Mouse (Mus musculus) midbrain, postnatal 0 days (tissue): Measurements from ENCODE around the gene Vapa. TPM values are rescaled to one million over a fixed set of nuclear protein-coding genes. Genes with fewer than 3 reads are reported as not detected.

Experiments used
- ATAC-seq: fragments of 200-750 bp; cut with Nextera tagmentation; 2 replicates; pipeline ENCODE4 v1.8.0; 2017; ENCODE audit warnings: moderate number of reproducible peaks, mild to moderate bottlenecking, moderate TSS enrichment, moderate library complexity; ENCODE audit not compliant: low FRiP score
- DNase-seq: peaks from one replicate; pipeline ENCODE4 v3.0.0-alpha.2; 2015; ENCODE audit warnings: low spot score
- H3K27ac ChIP-seq: fragments of 300-500 bp; sonication (generic); 2 replicates; pipeline ENCODE4 v1.5.1; 2014; ENCODE audit warnings: low read depth, mild to moderate bottlenecking, low read length, mixed read lengths
- H3K27me3 ChIP-seq: fragments of 300-500 bp; sonication (generic); 2 replicates; pipeline ENCODE4 v1.6.1; 2014; ENCODE audit warnings: low read length, control low read depth, mixed read lengths; ENCODE audit not compliant: insufficient read depth
- H3K36me3 ChIP-seq: fragments of 300-500 bp; sonication (generic); 2 replicates; pipeline ENCODE4 v1.6.1; 2014; ENCODE audit warnings: low read length, control low read depth, mixed read lengths; ENCODE audit not compliant: insufficient read depth
- H3K4me1 ChIP-seq: fragments of 300-500 bp; sonication (generic); 2 replicates; pipeline ENCODE4 v1.6.1; 2014; ENCODE audit warnings: mild to moderate bottlenecking, control low read depth, antibody characterized with exemption, low read length, mixed read lengths; ENCODE audit not compliant: insufficient read depth
- H3K4me2 ChIP-seq: fragments of 300-500 bp; sonication (generic); 2 replicates; pipeline ENCODE4 v1.6.1; 2014; ENCODE audit warnings: low read depth, mild to moderate bottlenecking, low read length, mixed read lengths; ENCODE audit not compliant: poor library complexity, severe bottlenecking
- H3K4me3 ChIP-seq: fragments of 300-500 bp; sonication (generic); 2 replicates; pipeline ENCODE4 v1.5.1; 2014; ENCODE audit warnings: low read depth, mild to moderate bottlenecking, low read length, moderate library complexity
- H3K9ac ChIP-seq: fragments of 300-500 bp; sonication (generic); replicated peaks from 2 replicates; pipeline ENCODE4 v1.6.1; 2014; ENCODE audit warnings: mild to moderate bottlenecking, low read length, moderate library complexity, mixed read lengths; ENCODE audit not compliant: poor library complexity, severe bottlenecking
- H3K9me3 ChIP-seq: fragments of 300-500 bp; sonication (generic); 2 replicates; pipeline ENCODE4 v1.6.1; 2016; ENCODE audit warnings: low read length, control low read depth
- CTCF ChIP-seq: IDR thresholded peaks from 2 replicates; pipeline ENCODE4 v1.5.1; 2016; ENCODE audit warnings: antibody characterized with exemption, mild to moderate bottlenecking
- WGBS: fragments of 180-500 bp; shearing (Covaris S2); extraction: QIAGEN DNeasy Blood & Tissue Kit; methylation state at CpG from one replicate; pipeline ENCODE4 v1.1.7; 2014; 5-methylcytosine and 5-hydroxymethylcytosine counted together
- polyA plus RNA-seq: library from polyadenylated mRNA; unstranded; fragments of >200 nt; fragmentation: Nextera tagmentation; extraction: Ambion mirVana; gene quantifications from 2 replicates; pipeline ENCODE4 v1.2.1, GENCODE M21; 2015
- total RNA-seq: library from RNA; depleted of rRNA; stranded (reverse); fragments of >200 nt; gene quantifications from 2 replicates; pipeline ENCODE4 v1.2.3, GENCODE M21; 2014

The Vapa gene
- total and polyA plus RNA-seq, 2 experiments from 2014 or later, result 124 to 315 TPM

GRCm38 (mm10) chr17:65643579-65643978 is 30.2 kb upstream of the Vapa start:
- DNase-seq (no peak), ATAC-seq (no peak)
- peak overlapping the region; percentile 71 for H3K27ac ChIP-seq
- no peak overlapping the region for H3K4me3 ChIP-seq
- WGBS, result 76% methylated on average over 5 of the region's 5 CpGs
- H3K27me3 ChIP-seq, result no peaks in the 10 kb centered on the region
- no peak for TF ChIP-seq CTCF
- H3K4me1 ChIP-seq, result peaks cover 7% of the 10 kb centered on the region; the same call in 1 of the 2 replicates
- no peak overlapping the region for H3K4me2 ChIP-seq
- no peaks in the 10 kb centered on the region for H3K36me3 ChIP-seq
- H3K9ac ChIP-seq, result no peak overlapping the region
- H3K9me3 ChIP-seq, result no peaks in the 10 kb centered on the region

DNA sequence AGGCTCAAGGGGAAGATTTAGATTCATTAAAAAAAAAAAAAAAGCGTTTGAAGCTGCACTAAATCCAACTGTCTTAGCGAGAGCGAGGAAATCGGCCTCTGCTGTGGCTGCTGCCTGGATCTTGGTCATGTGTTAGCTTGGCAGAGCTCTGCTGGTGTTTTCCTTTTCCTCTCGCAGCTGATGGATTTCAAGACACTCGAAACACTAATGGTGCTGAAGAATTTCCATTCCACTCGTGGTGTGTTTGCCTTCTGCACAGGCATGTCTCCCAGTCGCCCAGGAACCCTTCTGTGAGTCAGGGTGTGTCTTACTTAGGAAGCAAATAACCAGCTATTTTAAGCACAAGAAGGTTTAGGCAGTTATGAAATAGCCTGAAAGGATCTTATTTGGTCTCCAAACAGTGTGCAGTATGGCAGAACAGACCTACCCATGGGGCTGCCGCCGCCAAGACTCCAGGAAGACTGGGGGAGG is 29.7 kb upstream of the Vapa start:
- H3K27me3 ChIP-seq, result no peaks in the 10 kb centered on the region
- no peaks in the 10 kb centered on the region for H3K9me3 ChIP-seq
- no peak overlapping the region for H3K4me3 ChIP-seq
- TF ChIP-seq CTCF, result no peak
- H3K27ac ChIP-seq, result peak overlapping the region; percentile 71
- 19% methylated on average over 10 of the region's 10 CpGs for WGBS
- no peaks in the 10 kb centered on the region for H3K36me3 ChIP-seq
- DNase-seq (peak; percentile 67), ATAC-seq (peak; percentile 69)
- H3K9ac ChIP-seq, result no peak overlapping the region
- H3K4me2 ChIP-seq, result peak overlapping the region; percentile 0; the same call in 1 of the 2 replicates
- peaks cover 7% of the 10 kb centered on the region; the same call in 1 of the 2 replicates for H3K4me1 ChIP-seq

DNA sequence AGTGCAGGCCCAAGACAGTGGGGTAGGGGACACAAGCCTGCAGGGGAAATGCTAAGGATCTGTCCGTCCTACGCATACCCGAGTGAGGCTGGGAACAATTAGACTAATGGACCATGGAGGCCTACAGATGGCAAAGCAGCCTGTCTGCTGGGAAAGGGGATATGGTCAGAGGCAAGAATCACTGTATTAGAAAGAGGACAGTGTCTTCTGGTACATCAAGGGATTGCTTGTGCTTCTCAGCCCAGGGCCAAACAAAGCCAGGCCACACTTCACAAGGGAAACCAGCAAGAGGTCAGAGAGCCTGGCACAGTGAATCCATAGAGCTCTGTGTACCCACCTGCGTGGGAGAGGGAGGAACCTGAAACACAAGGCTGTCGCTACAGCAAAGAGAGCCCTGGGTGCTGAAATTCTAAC is 29.2 kb upstream of the Vapa start:
- no peaks in the 10 kb centered on the region for H3K36me3 ChIP-seq
- WGBS, result 30% methylated on average over 5 of the region's 5 CpGs
- peak overlapping the region; percentile 0; the same call in 1 of the 2 replicates for H3K4me2 ChIP-seq
- no peak overlapping the region for H3K4me3 ChIP-seq
- peak overlapping the region; percentile 71 for H3K27ac ChIP-seq
- no peaks in the 10 kb centered on the region for H3K27me3 ChIP-seq
- TF ChIP-seq CTCF, result no peak
- DNase-seq (peak; percentile 26), ATAC-seq (peak; percentile 48; the same call in 1 of the 2 replicates)
- H3K9ac ChIP-seq, result no peak overlapping the region
- H3K9me3 ChIP-seq, result no peaks in the 10 kb centered on the region
- peaks cover 7% of the 10 kb centered on the region; the same call in 1 of the 2 replicates for H3K4me1 ChIP-seq

DNA sequence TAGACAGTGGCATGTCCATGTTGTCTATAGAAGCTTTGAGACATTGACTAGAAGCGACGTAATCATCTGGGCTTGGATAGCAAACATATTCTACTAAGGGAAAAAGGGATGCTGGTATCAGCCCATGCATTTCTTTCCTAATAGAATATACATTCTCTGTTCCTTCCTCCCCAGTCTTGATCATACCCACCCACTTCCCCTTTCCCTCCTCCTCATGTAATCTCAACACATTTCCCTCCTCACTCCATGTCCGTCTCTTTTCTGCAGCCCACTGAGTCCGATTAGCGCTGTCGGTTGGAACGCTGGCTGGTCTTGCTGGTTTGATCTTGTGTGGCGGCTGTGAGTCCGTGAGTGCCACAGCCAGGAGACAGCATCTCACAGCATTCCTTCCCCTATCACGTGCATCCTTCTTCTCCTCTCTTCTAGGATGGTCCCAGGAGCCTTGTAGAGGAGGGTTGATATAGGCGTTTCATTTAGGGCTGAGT is 28.4 kb upstream of the Vapa start, which contains the start of gene Txndc2:
Gene Txndc2 (minus strand): TSS at position 435 of the 485 bp plus-strand sequence.
- H3K9me3 ChIP-seq, result no peaks in the 10 kb centered on the region
- no peaks in the 10 kb centered on the region for H3K36me3 ChIP-seq
- peaks cover 7% of the 10 kb centered on the region; the same call in 1 of the 2 replicates for H3K4me1 ChIP-seq
- ATAC-seq (no peak), DNase-seq (no peak)
- H3K4me3 ChIP-seq, result no peak within 1 kb of the TSS
- no peak for TF ChIP-seq CTCF
- H3K9ac ChIP-seq, result no peak within 1 kb of the TSS
- no peaks in the 10 kb centered on the region for H3K27me3 ChIP-seq
- 85% methylated on average over 11 of the region's 11 CpGs for WGBS
- peak within 1 kb of the TSS; percentile 71 for H3K27ac ChIP-seq
- peak within 1 kb of the TSS; percentile 0; the same call in 1 of the 2 replicates for H3K4me2 ChIP-seq

GRCm38 (mm10) chr17:65639144-65639543 is 25.8 kb upstream of the Vapa start:
- H3K4me1 ChIP-seq, result peaks cover 7% of the 10 kb centered on the region; the same call in 1 of the 2 replicates
- no peak overlapping the region for H3K27ac ChIP-seq
- H3K9ac ChIP-seq, result no peak overlapping the region
- no peaks in the 10 kb centered on the region for H3K36me3 ChIP-seq
- no peaks in the 10 kb centered on the region for H3K9me3 ChIP-seq
- no peak for ATAC-seq
- DNase-seq, result no peak
- 86% methylated on average over 1 of the region's 1 CpGs for WGBS
- no peak overlapping the region for H3K4me3 ChIP-seq
- no peak overlapping the region for H3K4me2 ChIP-seq
- no peaks in the 10 kb centered on the region for H3K27me3 ChIP-seq
- TF ChIP-seq CTCF, result no peak

DNA sequence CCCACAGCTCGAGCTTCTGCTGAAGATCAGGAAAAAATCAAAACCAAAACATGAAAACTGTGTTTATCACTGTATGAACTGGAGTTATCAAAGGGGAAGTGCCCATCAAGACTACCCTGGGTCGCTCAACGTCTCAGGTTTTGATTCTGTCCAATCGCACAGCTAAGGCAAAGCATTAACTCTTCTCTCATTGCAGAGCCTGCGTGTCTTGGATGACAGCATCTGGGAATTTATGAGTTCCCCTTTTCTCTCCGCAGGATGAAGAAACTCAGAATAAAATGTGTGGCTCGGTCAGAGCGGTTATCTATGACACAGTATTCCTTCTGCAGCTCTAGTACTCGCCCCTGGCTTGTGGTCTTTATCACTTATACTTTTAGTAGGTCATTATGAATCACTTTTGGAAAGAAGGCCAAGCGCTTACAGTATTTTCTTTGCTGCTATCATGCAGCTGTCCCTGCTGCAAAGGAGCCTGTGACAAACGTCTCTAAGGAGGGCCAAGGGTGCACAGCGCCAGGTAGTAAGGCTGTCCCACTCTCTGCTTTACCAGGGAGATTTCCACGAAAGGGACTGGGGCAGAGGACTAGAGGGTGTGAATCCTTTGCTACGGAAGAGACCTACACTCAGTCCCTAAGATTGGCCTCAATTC is 22.5 kb upstream of the Vapa start:
- no peaks in the 10 kb centered on the region for H3K36me3 ChIP-seq
- H3K27ac ChIP-seq, result no peak overlapping the region
- H3K4me3 ChIP-seq, result no peak overlapping the region
- H3K27me3 ChIP-seq, result no peaks in the 10 kb centered on the region
- no peaks in the 10 kb centered on the region for H3K9me3 ChIP-seq
- no peak for TF ChIP-seq CTCF
- WGBS, result 83% methylated on average over 14 of the region's 14 CpGs
- H3K9ac ChIP-seq, result no peak overlapping the region
- no peaks in the 10 kb centered on the region for H3K4me1 ChIP-seq
- ATAC-seq, result no peak
- no peak for DNase-seq
- no peak overlapping the region for H3K4me2 ChIP-seq
